Mouse (Mus musculus) right cerebral cortex, postnatal 10 days (tissue): ENCODE results near the gene Pou5f1.

Experiments used
- DNase-seq, 2 experiments: peaks; one replicate each; pipeline ENCODE4 v3.0.0; 2021; ENCODE audit warnings: low spot score in 2 of 2

Pou5f1 gene

GRCm38 (mm10) chr17:35512916-35513626 lies 7.3 kb downstream of the Pou5f1 start:
- peak in 1 of 2 experiments; percentile 33 for DNase-seq

- DNase-seq: peak in 1 of 2 experiments; percentile 69
These were observed 8.1 kb downstream of the Pou5f1 start for GRCm38 (mm10) chr17:35513886-35514285.

GRCm38 (mm10) chr17:35514756-35515155 lies 8.9 kb downstream of the Pou5f1 start:
- DNase-seq: no peak

GRCm38 (mm10) chr17:35515911-35516640 lies 10.3 kb downstream of the Pou5f1 start:
- no peak for DNase-seq

GRCm38 (mm10) chr17:35516652-35517500 lies 11.1 kb downstream of the Pou5f1 start, which contains the start of the genes Tcf19 and Cchcr1:
TSS of gene Tcf19 (minus strand) at chr17:35516824.
TSS of gene Cchcr1 (plus strand) at chr17:35517100.
- peak; percentile 98 for DNase-seq

GRCm38 (mm10) chr17:35517526-35517925 lies 11.7 kb downstream of the Pou5f1 start:
- no peak for DNase-seq

GRCm38 (mm10) chr17:35524354-35524753 lies 18.5 kb downstream of the Pou5f1 start:
- DNase-seq: peak in 1 of 2 experiments; percentile 55

GRCm38 (mm10) chr17:35526644-35527043 lies 20.8 kb downstream of the Pou5f1 start:
- DNase-seq: no peak

GRCm38 (mm10) chr17:35532360-35532759 lies 26.5 kb downstream of the Pou5f1 start:
- no peak for DNase-seq

- no peak for DNase-seq
These were observed 27.1 kb downstream of the Pou5f1 start, which contains the start of gene Psors1c2 for GRCm38 (mm10) chr17:35532901-35533300. TSS of gene Psors1c2 (plus strand) at chr17:35533201.

GRCm38 (mm10) chr17:35534343-35534742 lies 28.5 kb downstream of the Pou5f1 start:
- DNase-seq: peak; percentile 88 to 90

- no peak for DNase-seq
These were observed 31.6 kb downstream of the Pou5f1 start for GRCm38 (mm10) chr17:35537421-35537820.

GRCm38 (mm10) chr17:35538476-35538875 lies 32.7 kb downstream of the Pou5f1 start:
- DNase-seq: no peak

GRCm38 (mm10) chr17:35539540-35539939 lies 33.7 kb downstream of the Pou5f1 start:
- no peak for DNase-seq

- DNase-seq: peak in 1 of 2 experiments; percentile 27
These were observed 37.1 kb downstream of the Pou5f1 start for GRCm38 (mm10) chr17:35542761-35543411.

GRCm38 (mm10) chr17:35543412-35543861 lies 37.6 kb downstream of the Pou5f1 start:
- DNase-seq: peak in 1 of 2 experiments; percentile 27

GRCm38 (mm10) chr17:35544001-35544400 lies 38.2 kb downstream of the Pou5f1 start:
- DNase-seq: no peak

GRCm38 (mm10) chr17:35544680-35545079 lies 38.9 kb downstream of the Pou5f1 start:
- peak in 1 of 2 experiments; percentile 68 for DNase-seq

GRCm38 (mm10) chr17:35547465-35547864 lies 41.6 kb downstream of the Pou5f1 start:
- no peak for DNase-seq

GRCm38 (mm10) chr17:35548636-35549035 lies 42.8 kb downstream of the Pou5f1 start:
- DNase-seq: no peak
